Mouse (Mus musculus): ENCODE results near the gene Gm5244. TPM values are rescaled to one million over a fixed set of nuclear protein-coding genes. Genes with fewer than 3 reads are reported as not detected.
A peak's percentile ranks its signal among the peaks of the same experiment; 100 is the strongest.

Gm5244 gene
- total RNA-seq (2015) (not detected in 2 replicates), total RNA-seq (2017) (not detected in 2 replicates)

DNA sequence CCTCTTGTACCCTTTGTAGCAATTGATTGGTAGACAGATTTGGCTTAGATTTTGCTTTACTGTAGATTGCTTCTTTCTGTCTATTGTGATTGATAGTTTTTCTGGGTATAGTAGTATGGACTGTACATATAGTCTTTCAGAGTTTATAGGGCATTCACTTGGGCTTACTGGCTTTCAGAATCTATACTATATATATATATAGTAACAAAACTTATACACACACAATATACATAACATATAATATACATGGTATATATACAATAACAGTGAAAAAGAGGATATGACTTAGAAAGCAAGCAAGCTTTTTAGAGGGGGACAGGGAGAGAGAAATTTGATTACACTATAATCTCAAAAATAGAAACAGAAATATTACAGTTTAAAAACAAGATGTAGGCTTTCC, at the start of gene Gm5244:
Gene Gm5244, plus strand, starts transcription at position 301 of the 400 bp plus-strand sequence.
- no peak for ATAC-seq (ENCODE audit: poor library complexity, severe bottlenecking)

GRCm38 (mm10) chr19:12797071-12797470, 49.4 kb upstream of the Gm5244 start:
- ATAC-seq (ENCODE audit: poor library complexity, severe bottlenecking) = no peak

DNA sequence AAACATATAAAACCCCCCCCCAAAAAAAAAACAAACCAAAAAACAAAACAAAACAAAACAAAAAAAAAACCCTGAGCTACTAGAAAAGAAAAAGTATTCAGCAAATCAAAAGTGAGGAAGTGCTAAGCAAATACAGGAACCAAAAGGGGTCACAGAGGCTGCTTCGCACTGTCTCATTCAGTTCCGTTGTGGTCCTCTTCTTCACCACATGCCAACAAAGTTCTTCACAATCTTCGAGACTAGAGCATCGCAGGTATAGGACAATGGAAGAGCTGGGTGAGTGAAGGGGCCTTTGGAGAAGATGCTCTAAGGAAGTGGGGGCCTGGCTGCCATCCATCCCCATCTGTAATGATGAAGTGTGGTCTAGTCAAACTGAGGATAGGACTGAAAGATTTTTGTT, 48.1 kb upstream of the Gm5244 start:
- peak; percentile 12; the same call in 1 of the 2 replicates for ATAC-seq (ENCODE audit: poor library complexity, severe bottlenecking)

- ATAC-seq (ENCODE audit: poor library complexity, severe bottlenecking) = no peak
These were observed 47.4 kb upstream of the Gm5244 start for GRCm38 (mm10) chr19:12799081-12799480.

GRCm38 (mm10) chr19:12800621-12801020, 45.9 kb upstream of the Gm5244 start:
- ATAC-seq (ENCODE audit: poor library complexity, severe bottlenecking) = no peak

DNA sequence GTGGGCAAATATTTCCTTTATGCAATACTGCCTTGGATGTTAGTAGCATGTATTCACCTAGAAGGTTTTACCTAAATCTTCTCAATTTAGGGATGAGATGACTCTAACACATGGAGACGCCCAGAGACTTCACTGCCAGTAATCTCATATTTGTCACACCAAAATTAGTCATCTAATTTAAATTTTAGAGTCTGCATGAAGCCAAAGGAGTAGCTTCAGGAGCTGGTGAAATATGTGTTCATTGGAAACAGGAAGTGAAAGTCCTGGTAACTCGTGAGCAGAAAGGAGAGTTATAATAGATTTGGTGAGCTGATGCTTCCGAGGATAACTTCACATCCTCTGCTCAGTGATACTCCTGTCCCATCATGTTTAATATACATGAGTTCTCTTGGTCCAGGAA, 45.4 kb upstream of the Gm5244 start:
- peak; percentile 43 for ATAC-seq (ENCODE audit: poor library complexity, severe bottlenecking)

GRCm38 (mm10) chr19:12802830-12803229, 43.7 kb upstream of the Gm5244 start:
- ATAC-seq (ENCODE audit: poor library complexity, severe bottlenecking) = no peak

- ATAC-seq (ENCODE audit: poor library complexity, severe bottlenecking) = no peak
These were observed 42.2 kb upstream of the Gm5244 start for GRCm38 (mm10) chr19:12804237-12804636.

- peak; percentile 62 for ATAC-seq (ENCODE audit: poor library complexity, severe bottlenecking)
These were observed 40.8 kb upstream of the Gm5244 start for GRCm38 (mm10) chr19:12805730-12806129.

DNA sequence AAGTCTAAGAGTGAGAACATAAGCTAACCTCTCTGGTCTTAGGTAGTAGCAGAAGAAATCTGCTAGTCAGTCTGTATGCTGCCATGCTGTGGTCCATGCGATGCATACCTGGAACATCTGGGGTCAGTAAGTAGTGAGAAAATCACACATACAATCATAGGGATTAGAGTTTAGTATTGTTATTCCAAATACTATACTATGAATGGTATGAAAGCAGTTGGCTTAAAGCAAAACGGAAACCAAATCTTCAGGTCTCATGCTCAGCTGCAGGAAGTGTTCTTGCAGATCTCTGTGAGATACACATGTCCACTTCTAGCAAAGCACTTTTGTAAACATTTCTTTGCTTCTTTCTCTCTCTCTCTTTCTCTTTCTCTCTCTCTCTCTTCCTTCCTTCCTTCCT, 40.3 kb upstream of the Gm5244 start:
- ATAC-seq (ENCODE audit: poor library complexity, severe bottlenecking) = no peak

DNA sequence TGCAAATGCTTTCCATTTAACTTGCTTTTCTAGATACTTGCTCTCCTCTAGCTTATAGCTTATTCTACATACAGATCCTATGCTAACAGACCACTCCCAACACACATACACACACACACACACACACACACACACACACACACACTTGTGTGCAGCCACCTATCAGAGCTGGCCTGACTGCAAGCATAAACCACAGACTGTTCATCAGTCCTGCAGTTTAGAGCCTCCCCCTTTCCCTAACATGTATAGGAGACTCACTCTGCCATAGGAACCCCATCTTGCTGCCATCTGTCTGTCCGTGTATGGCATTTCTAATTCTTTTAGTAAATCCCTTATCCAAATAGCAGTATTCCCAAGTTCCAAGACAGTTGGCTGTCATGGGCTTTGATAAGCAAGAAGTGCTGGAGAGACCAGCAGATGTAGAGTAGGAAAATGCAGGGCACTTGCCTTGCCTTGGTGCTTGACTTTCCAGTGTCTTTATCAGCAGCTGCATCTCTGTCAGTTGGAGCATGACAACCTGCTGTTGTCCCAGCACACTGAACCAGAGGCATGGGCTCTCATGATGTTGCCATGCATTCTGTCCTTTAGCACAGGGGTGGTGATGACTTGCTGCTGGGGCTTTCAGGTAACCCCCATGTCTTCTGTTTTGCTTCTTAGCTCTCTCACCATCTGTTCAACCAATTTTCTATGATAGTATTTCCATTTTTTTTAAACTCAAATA, 33.7 kb upstream of the Gm5244 start:
- ATAC-seq (ENCODE audit: poor library complexity, severe bottlenecking) = no peak

DNA sequence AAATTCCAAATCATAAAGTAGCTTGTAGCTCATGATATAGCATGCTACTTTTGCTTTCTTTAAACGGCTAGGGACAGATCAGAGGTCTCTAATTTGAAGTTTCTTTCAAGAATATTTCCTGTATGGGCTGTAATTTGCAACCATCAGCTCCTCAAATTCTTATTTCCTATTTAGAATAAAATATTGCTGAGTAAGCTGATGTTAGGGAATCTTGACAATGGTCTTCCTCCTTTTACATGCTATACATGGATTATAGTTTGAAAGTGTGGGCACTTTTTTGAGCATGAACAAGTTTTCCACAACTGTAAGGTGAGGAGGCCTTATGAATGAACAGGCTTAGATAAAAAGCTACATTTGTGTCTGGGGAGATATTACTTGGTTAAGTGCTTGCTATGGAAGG, 32.6 kb upstream of the Gm5244 start:
- ATAC-seq (ENCODE audit: poor library complexity, severe bottlenecking) = no peak

GRCm38 (mm10) chr19:12818507-12818906, 28.0 kb upstream of the Gm5244 start:
- ATAC-seq (ENCODE audit: poor library complexity, severe bottlenecking) = peak; percentile 87

DNA sequence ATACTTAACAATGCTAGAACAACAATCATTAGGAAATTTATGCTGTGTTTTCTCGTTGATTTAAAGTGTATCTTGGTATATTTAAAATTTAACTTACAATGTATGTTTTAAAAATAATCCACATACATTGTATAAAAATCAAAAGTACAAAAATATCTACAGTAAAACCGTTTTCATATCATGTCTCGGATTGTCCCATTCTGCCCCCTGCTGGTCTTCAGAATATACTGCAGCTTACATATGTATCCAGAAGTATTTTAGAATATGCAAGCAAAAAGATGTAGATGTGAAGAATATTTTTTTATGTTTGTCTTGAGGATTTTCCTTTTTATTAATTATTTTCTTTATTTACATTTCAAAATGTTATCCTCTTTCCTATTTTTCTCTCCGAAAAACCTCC, 26.1 kb upstream of the Gm5244 start:
- ATAC-seq (ENCODE audit: poor library complexity, severe bottlenecking) = peak; percentile 63

DNA sequence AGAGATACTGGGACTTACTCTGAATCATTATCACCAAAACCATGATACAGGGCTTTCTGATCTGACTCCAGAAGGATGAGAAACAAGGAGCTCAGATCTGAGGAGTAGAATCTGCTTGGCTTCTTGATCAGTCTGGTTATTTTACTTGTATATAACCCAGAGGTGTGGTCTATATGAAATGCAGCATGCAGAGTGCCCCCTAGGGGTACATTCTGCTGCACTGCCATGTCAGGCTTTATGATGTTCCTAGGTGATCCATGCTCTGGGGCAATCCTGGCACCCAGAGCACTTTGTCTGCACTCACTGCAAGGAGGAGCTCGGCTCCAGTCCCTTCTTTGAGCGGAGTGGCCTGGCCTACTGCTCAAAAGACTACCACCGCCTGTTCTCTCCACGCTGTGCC, 21.9 kb upstream of the Gm5244 start:
- ATAC-seq (ENCODE audit: poor library complexity, severe bottlenecking) = no peak

GRCm38 (mm10) chr19:12830823-12831430, 15.6 kb upstream of the Gm5244 start:
- ATAC-seq (ENCODE audit: poor library complexity, severe bottlenecking) = no peak

- ATAC-seq (ENCODE audit: poor library complexity, severe bottlenecking) = no peak
These were observed 14.9 kb upstream of the Gm5244 start for GRCm38 (mm10) chr19:12831559-12831958.

DNA sequence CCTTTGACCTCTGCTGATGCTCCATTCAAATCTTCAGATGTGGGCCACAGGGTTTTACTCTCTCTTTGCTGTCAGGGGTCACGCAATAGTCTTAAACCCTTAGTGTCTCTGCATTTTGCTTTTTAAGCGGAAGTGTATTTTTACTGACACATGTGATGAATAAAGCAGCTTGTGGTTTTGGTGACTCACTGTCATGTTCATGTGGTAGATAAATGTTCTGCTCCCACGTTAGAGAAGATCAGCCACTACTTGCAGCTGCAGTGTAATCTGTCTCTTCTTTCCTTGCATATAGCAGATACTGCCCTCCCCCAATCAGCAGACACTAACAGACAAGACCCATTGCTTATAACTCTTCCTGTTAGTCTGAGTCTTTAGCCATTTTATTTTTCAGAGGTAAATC, 12.9 kb upstream of the Gm5244 start:
- peak; percentile 97 for ATAC-seq (ENCODE audit: poor library complexity, severe bottlenecking)

- no peak for ATAC-seq (ENCODE audit: poor library complexity, severe bottlenecking)
These were observed 8.0 kb upstream of the Gm5244 start for GRCm38 (mm10) chr19:12838507-12838906.

DNA sequence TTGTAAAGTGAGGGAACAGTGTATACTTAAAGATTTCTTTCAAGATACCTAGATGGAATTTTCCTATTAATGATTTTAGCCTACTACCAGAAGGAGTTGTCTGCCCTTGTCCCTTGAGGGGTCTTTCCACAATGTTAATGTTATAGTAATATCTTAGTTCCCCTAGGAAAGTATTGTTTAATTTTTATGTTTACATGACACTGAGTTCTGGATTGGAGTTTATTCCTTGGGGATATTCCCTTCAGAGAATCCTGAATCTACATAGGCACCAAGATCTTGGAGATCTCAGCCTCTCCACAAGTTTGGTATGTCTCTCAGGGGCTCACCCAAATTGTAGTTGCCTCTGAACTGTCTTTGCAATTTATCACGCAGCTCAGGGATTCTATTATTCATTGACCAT, 10.5 kb downstream of the Gm5244 start, which contains the start of gene Olfr1444:
Gene Olfr1444, plus strand, starts transcription at position 301 of the 400 bp plus-strand sequence.
- no peak for ATAC-seq (ENCODE audit: poor library complexity, severe bottlenecking)

DNA sequence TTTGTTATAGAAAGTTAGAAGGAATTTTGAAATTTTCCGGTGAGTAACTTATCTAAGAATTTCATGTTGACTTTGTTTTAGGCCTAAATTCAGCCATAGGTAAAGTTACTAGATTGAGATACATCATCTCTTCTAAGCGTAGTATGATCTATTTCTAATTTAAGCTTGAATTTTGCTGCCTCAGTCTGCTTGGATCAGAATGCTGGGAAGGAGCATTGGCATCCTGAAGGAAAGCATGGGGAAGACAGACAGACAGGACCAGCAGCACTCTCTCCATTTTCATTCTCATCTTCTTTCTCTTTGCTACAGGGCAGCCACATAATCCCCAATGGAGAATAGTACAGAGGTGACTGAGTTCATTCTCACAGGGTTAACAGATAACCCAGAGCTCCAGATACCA, 37.1 kb downstream of the Gm5244 start, which contains the start of gene Olfr1445:
Gene Olfr1445, plus strand, starts transcription at position 301 of the 400 bp plus-strand sequence.
- no peak for ATAC-seq (ENCODE audit: poor library complexity, severe bottlenecking)

DNA sequence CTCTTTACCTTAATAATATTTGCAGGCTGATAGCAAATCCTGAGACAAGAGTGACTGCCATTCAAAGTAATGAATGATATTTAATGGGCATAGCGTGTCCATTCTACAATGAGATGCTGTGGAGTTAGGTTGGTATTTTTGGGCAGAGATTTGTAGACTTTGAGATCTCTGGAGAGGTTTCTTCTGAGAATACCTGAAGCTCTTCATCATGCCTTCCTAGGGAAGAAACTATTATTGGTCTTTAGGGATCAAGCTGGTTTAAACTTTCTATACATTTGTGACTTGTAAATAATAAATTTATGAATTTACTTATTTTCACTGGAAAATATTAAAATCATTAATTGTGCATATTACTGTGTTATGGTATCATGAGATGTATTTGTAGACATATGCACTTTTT, 46.9 kb downstream of the Gm5244 start, which contains the start of gene Olfr1446:
Gene Olfr1446, minus strand, starts transcription at position 101 of the 400 bp plus-strand sequence.
- ATAC-seq (ENCODE audit: poor library complexity, severe bottlenecking) = no peak

Measured in megakaryocyte, adult 5-6 weeks (primary cell).